Mouse (Mus musculus): Measurements from ENCODE around the gene Slc24a4.

- TF ChIP-seq POLR2A (IDR thresholded peaks at IDR 0.05; ENCODE audit: borderline replicate concordance, extremely low read depth, insufficient read depth, insufficient read length, poor library complexity, severe bottlenecking) (no peak), CTCF (IDR thresholded peaks at IDR 0.05; ENCODE audit: borderline replicate concordance, extremely low read depth, insufficient read depth, insufficient read length) (no peak)
These were observed 179.5 kb downstream of the Slc24a4 start for GRCm38 (mm10) chr12:102308001-102308456.

Measured in brain, embryonic 14.5 days (tissue).